Mouse (Mus musculus): ENCODE results near the gene Qrich1. TPM values are rescaled to one million over a fixed set of nuclear protein-coding genes. Genes with fewer than 3 reads are reported as not detected.

Gene Qrich1
- polyA plus RNA-seq, 1 experiment from 2014 or later, result 148 TPM

DNA sequence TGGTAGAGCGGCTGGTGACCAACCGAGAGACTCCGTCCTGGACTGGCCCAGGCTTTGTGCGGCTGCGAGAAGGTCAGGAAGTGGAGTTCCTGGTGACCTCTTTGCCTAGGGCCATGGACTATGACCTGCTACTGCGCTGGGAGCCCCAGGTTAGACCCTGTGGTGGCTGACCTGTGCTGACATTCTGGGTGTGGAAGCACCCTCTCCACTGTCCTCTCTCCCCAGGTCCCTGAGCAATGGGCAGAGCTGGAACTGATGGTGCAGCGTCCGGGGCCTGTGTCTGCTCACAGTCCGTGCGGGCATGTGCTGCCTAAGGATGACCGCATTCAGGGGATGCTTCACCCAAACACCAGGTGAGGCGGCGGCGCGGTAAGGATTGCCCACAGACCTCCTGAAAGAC, 32.6 kb upstream of the Qrich1 start:
- no peak for ATAC-seq (replicated peaks)
- Histone ChIP-seq H3K27ac (replicated peaks) (no peak overlapping the region), H3K4me3 (no peak overlapping the region), H3K27me3 (no peaks in the 10 kb centered on the region), H3K4me2 (replicated peaks) (no peak overlapping the region), H3K9me3 (no peaks in the 10 kb centered on the region), H3K36me3 (no peaks in the 10 kb centered on the region), H3K9ac (replicated peaks) (no peak overlapping the region), H3K4me1 (peaks cover 13% of the 10 kb centered on the region)
- 97% methylated on average over 15 of the region's 15 CpGs for WGBS

DNA sequence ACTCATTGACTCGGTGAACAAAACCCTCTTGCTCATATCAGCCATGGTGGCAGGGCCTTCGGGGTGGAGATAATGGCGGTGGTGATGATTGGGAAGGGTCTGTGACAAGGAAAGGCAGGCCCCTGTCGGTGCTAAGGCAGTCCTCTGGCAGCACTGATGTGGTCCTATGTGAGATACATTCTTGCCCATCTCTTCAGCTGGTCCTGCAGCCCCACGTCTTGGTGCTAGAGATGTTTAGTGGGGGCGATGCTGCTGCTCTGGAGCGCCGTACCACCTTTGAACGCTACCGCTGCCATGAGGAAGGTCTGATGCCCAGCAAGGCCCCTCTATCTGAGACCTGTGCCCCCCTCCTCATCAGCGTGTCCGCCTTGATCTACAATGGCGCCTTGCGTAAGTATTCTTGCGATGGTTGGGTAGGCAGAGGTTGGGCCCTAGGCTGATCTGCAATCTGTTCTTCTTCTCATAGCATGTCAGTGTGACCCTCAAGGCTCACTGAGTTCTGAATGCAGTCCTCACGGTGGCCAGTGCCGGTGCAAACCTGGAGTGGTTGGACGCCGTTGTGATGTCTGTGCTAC, 31.2 kb upstream of the Qrich1 start:
- Histone ChIP-seq H3K4me2 (replicated peaks) (no peak overlapping the region), H3K9me3 (no peaks in the 10 kb centered on the region), H3K4me1 (peaks cover 6% of the 10 kb centered on the region), H3K9ac (replicated peaks) (no peak overlapping the region), H3K4me3 (no peak overlapping the region), H3K27ac (replicated peaks) (no peak overlapping the region), H3K36me3 (no peaks in the 10 kb centered on the region), H3K27me3 (no peaks in the 10 kb centered on the region)
- WGBS, result 95% methylated on average over 19 of the region's 19 CpGs
- no peak for ATAC-seq (replicated peaks)

DNA sequence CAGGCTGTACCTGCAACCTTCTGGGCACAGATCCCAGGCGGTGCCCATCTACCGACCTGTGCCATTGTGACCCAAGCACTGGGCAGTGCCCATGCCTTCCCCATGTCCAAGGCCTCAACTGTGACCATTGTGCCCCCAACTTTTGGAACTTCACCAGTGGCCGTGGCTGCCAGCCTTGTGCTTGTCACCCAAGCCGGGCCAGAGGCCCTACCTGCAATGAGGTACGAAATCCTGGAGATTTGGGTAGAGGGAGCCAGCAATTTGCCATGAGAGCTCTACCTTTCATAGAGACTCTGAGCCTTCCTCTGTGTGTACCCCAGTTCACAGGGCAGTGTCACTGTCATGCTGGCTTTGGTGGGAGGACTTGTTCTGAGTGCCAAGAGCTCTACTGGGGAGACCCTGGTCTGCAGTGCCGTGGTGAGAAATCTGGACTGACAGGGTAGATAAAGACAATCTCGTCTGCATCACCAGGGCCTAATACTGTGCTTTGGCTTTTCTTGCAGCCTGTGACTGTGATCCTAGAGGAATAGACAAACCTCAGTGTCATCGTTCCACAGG, 29.6 kb upstream of the Qrich1 start:
- no peak overlapping the region for H3K27ac ChIP-seq (replicated peaks)
- no peaks in the 10 kb centered on the region for H3K27me3 ChIP-seq
- no peak overlapping the region for H3K4me2 ChIP-seq (replicated peaks)
- no peak overlapping the region for H3K4me3 ChIP-seq
- WGBS, result 97% methylated on average over 8 of the region's 8 CpGs
- no peak for ATAC-seq (replicated peaks)
- no peaks in the 10 kb centered on the region for H3K36me3 ChIP-seq
- no peaks in the 10 kb centered on the region for H3K9me3 ChIP-seq
- peaks cover 15% of the 10 kb centered on the region for H3K4me1 ChIP-seq
- no peak overlapping the region for H3K9ac ChIP-seq (replicated peaks)

DNA sequence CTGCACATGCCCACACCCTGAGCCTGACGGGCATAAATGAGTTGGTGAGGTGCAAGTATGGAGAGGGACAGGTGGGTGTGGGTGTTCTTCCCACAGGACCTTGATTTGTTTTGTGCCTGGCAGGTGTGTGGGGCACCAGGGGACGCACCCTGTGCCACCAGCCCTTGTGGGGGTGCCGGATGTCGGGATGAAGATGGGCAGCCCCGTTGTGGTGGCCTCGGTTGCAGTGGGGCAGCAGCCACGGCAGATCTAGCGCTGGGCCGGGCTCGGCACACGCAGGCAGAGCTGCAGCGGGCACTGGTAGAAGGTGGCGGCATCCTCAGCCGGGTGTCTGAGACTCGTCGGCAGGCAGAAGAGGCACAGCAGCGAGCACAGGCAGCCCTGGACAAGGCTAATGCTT, 28.2 kb upstream of the Qrich1 start:
- no peak overlapping the region for H3K27ac ChIP-seq (replicated peaks)
- H3K36me3 ChIP-seq, result peaks cover 11% of the 10 kb centered on the region
- H3K4me3 ChIP-seq, result no peak overlapping the region
- ATAC-seq (replicated peaks), result no peak
- no peak overlapping the region for H3K4me2 ChIP-seq (replicated peaks)
- no peaks in the 10 kb centered on the region for H3K9me3 ChIP-seq
- H3K9ac ChIP-seq (replicated peaks), result no peak overlapping the region
- WGBS, result 94% methylated on average over 17 of the region's 17 CpGs
- peaks cover 20% of the 10 kb centered on the region for H3K4me1 ChIP-seq
- H3K27me3 ChIP-seq, result no peaks in the 10 kb centered on the region

DNA sequence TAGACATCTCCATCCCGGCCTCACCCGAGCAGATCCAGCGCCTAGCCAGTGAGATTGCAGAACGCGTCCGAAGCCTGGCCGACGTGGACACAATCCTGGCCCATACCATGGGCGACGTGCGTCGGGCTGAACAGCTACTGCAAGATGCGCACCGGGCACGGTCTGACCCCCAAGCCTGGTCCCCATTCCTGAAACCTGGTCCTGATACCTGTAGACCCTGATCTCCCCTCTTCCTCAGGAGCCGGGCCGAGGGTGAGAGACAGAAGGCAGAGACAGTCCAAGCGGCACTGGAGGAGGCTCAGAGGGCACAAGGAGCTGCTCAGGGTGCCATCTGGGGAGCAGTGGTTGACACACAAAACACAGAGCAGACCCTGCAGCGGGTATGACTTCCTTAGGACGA, 27.4 kb upstream of the Qrich1 start:
- H3K27ac ChIP-seq (replicated peaks), result peak overlapping the region; percentile 94
- peaks cover 20% of the 10 kb centered on the region for H3K4me1 ChIP-seq
- H3K4me3 ChIP-seq, result no peak overlapping the region
- H3K9me3 ChIP-seq, result no peaks in the 10 kb centered on the region
- peaks cover 19% of the 10 kb centered on the region for H3K36me3 ChIP-seq
- no peak overlapping the region for H3K9ac ChIP-seq (replicated peaks)
- H3K27me3 ChIP-seq, result no peaks in the 10 kb centered on the region
- ATAC-seq (replicated peaks), result no peak
- H3K4me2 ChIP-seq (replicated peaks), result no peak overlapping the region
- WGBS, result 96% methylated on average over 20 of the region's 20 CpGs

DNA sequence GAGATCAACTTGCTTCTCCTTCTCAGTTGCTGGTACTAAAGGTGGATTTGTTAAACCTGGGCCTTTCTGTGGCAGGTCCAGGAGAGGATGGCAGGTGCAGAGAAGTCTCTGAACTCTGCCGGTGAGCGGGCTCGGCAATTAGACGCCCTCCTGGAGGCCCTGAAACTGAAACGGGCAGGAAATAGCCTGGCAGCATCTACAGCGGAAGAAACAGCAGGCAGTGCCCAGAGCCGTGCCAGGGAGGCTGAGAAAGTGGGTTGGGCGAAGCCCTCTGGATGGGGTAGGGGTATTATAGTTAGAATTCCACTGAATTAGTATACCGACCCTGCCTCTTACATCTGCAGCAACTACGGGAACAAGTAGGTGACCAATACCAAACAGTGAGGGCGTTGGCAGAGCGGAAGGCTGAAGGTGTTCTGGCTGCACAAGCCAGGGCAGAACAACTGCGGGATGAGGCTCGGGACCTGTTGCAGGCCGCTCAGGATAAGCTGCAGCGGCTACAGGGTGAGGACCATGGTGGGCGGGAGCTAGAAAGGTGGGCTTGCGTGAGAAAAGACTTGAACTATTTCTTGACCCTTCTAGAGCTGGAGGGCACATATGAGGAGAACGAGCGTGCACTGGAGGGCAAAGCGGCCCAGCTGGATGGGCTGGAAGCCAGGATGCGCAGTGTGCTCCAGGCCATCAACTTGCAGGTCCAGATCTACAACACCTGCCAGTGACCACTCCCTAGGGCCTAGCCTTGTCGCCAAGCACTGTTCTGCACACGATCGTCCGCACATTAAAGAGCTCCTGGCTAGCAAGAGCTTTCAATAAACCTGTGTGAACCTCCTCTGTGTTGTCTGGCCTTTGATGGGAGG, 26.7 kb upstream of the Qrich1 start:
- Histone ChIP-seq H3K36me3 (peaks cover 26% of the 10 kb centered on the region), H3K4me3 (peak overlapping the region; percentile 80), H3K27ac (replicated peaks) (peak overlapping the region; percentile 94), H3K9me3 (no peaks in the 10 kb centered on the region), H3K9ac (replicated peaks) (peak overlapping the region; percentile 89), H3K4me2 (replicated peaks) (peak overlapping the region; percentile 63), H3K4me1 (peaks cover 20% of the 10 kb centered on the region), H3K27me3 (no peaks in the 10 kb centered on the region)
- ATAC-seq (replicated peaks), result peak; percentile 36
- 66% methylated on average over 26 of the region's 26 CpGs for WGBS

DNA sequence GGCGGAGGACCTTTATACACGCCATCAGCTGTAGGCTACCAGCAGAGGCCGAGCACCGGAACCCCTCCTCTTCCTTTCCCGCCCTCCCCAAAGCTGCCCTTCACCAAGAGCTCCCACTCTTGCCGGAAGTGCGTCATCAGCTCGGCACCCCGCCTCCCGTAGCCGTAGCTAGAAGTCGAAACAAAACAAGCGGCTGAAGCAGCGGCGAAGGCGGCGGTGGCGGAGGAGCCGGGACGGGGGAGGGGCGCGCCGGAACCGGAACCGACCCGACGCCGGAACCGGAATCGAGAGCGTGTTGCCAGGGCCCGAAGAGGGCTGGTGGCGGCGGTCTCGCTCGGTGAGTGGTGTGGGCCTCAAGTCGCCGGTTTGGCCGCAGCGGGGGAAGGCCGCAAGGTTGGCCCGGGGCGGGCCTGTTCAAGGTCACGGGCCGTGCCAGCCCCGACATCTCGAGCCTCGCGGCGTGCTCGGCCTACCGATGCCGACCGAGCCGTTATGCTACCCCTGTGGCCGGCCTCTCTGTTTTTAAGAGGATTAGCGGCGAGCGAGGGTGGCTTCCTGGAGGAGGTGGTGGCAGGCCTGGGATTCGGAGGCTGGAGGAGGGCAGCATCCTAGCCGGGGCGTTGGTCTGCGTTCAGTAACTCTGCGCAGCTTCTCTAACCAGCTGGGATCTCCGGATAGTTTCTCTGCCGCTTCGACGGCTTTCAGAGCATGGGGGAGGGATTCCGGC, 25.9 kb upstream of the Qrich1 start, which contains the start of gene Usp19:
Gene Usp19, plus strand, starts transcription at position 44 of the 727 bp plus-strand sequence.
- Histone ChIP-seq H3K4me2 (replicated peaks) (peak within 1 kb of the TSS; percentile 63), H3K27ac (replicated peaks) (peak within 1 kb of the TSS; percentile 94), H3K4me3 (peak within 1 kb of the TSS; percentile 80), H3K4me1 (peaks cover 20% of the 10 kb centered on the region), H3K36me3 (peaks cover 34% of the 10 kb centered on the region), H3K9ac (replicated peaks) (peak within 1 kb of the TSS; percentile 89), H3K27me3 (no peaks in the 10 kb centered on the region), H3K9me3 (no peaks in the 10 kb centered on the region)
- WGBS, result under 1% methylated on average over 68 of the region's 69 CpGs
- ATAC-seq (replicated peaks), result peak; percentile 96

DNA sequence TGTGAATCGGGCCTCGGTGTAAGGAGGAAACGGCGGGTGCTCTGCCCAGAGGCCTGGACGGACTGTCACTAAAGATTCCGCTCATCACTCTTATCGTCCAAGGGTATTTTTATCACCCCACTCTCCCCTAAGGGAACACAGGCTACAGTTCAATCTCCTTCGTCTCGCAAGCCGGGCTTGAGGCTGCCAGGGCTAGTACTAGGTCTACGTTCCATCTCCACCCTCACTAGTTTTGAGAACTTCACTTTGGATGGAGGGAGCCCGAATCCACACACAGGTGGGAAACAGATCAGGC, 25.4 kb upstream of the Qrich1 start:
- WGBS, result 11% methylated on average over 12 of the region's 12 CpGs
- Histone ChIP-seq H3K9me3 (no peaks in the 10 kb centered on the region), H3K27me3 (no peaks in the 10 kb centered on the region), H3K27ac (replicated peaks) (peak overlapping the region; percentile 94), H3K9ac (replicated peaks) (peak overlapping the region; percentile 89), H3K36me3 (peaks cover 40% of the 10 kb centered on the region), H3K4me3 (peak overlapping the region; percentile 80), H3K4me1 (peaks cover 20% of the 10 kb centered on the region), H3K4me2 (replicated peaks) (peak overlapping the region; percentile 63)
- ATAC-seq (replicated peaks), result no peak

DNA sequence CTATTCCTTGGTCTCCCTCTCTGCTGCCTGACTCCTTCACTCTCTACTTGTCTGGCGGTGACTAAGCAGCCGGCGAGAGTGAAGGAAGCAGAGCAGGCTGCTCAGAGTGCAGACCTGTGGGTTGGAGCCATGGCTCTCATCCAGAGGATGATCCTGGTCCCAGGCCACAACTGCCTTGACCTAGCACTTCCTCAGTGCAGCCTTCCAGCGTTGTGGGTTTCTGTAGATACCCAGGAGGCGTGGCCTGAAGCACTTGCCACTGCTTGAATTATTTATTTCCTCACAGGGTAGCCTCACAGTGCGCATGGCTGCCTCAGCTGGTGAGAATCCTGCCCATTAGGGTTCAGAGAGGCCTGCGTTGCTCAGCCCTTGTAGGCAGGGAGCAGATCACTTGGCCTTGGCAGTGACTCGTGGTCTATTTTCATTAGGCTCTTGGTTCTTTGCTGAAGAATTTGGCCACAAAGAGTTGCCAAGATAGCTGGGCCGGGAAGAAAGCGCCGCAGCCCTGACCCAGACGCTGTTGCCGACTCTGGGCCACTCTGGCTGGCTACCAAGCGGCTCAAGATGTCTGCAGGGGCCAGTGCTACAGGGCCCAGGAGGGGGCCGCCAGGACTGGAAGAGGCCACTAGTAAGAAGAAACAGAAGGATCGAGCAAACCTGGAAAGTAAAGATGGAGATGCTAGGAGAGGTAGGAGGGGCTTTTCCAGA, 24.4 kb upstream of the Qrich1 start:
- WGBS, result 89% methylated on average over 16 of the region's 16 CpGs
- peak overlapping the region; percentile 17 for H3K9ac ChIP-seq (replicated peaks)
- H3K27me3 ChIP-seq, result no peaks in the 10 kb centered on the region
- ATAC-seq (replicated peaks), result no peak
- H3K9me3 ChIP-seq, result no peaks in the 10 kb centered on the region
- H3K4me1 ChIP-seq, result peaks cover 20% of the 10 kb centered on the region
- no peak overlapping the region for H3K27ac ChIP-seq (replicated peaks)
- H3K36me3 ChIP-seq, result peaks cover 49% of the 10 kb centered on the region
- H3K4me3 ChIP-seq, result peak overlapping the region; percentile 80; the same call in 1 of the 2 replicates
- H3K4me2 ChIP-seq (replicated peaks), result peak overlapping the region; percentile 63

DNA sequence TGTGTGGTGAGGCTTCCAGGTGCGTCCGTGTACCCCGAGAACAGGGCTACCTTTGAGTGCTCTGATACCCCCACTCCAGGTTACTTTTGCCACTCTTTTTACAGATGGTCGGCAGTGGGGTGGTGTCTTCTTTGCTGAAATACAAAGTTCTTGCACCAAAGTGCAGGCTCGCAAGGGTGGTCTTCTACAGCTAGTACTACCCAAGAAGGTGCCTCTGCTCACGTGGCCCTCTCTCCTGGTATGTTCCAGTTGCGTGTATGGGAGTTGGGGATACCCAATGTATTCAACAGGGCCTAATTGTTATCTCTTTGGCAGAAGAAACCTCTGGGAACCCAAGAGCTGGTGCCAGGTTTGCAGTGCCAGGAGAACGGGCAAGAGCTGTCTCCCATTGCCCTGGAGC, 23.4 kb upstream of the Qrich1 start:
- no peaks in the 10 kb centered on the region for H3K27me3 ChIP-seq
- H3K36me3 ChIP-seq, result peaks cover 59% of the 10 kb centered on the region
- H3K27ac ChIP-seq (replicated peaks), result no peak overlapping the region
- H3K9me3 ChIP-seq, result no peaks in the 10 kb centered on the region
- no peak overlapping the region for H3K4me2 ChIP-seq (replicated peaks)
- H3K4me3 ChIP-seq, result no peak overlapping the region
- peaks cover 20% of the 10 kb centered on the region for H3K4me1 ChIP-seq
- 94% methylated on average over 8 of the region's 8 CpGs for WGBS
- ATAC-seq (replicated peaks), result no peak
- no peak overlapping the region for H3K9ac ChIP-seq (replicated peaks)

DNA sequence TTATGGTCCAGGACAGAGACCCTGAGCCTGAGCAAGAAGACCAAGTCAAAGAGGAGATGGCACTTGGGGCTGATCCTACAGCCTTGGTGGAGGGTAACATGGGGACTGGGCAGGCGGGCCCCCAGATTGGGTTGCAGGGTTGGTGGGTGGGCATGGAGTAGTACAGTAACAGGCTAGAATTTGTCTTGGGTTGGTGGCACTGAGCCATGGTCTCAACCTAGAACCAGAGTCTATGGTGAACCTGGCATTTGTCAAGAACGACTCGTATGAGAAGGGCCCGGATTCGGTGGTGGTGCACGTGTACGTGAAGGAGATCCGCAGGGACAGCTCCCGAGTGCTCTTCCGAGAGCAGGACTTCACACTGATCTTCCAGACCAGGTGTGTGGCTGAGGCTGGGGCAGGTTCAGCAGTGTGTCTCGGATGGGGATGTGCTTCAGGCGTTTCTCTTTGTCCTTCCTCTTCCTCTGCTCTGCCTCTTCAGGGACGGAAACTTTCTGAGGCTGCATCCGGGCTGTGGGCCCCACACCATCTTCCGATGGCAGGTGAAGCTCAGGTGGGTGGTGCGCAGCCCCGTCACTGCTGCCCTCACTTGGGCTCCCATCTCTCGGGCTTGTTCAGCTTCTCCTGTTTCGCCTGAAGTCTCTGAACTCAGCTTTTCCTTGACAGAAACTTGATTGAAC, 22.3 kb upstream of the Qrich1 start:
- ATAC-seq (replicated peaks), result no peak
- 97% methylated on average over 19 of the region's 19 CpGs for WGBS
- H3K27me3 ChIP-seq, result no peaks in the 10 kb centered on the region
- no peak overlapping the region for H3K4me3 ChIP-seq
- H3K4me2 ChIP-seq (replicated peaks), result no peak overlapping the region
- peaks cover 70% of the 10 kb centered on the region for H3K36me3 ChIP-seq
- no peak overlapping the region for H3K27ac ChIP-seq (replicated peaks)
- H3K9me3 ChIP-seq, result no peaks in the 10 kb centered on the region
- no peak overlapping the region for H3K9ac ChIP-seq (replicated peaks)
- peaks cover 20% of the 10 kb centered on the region for H3K4me1 ChIP-seq

Measured in forebrain, embryonic 15.5 days (tissue).